In the genomic region with DNA sequence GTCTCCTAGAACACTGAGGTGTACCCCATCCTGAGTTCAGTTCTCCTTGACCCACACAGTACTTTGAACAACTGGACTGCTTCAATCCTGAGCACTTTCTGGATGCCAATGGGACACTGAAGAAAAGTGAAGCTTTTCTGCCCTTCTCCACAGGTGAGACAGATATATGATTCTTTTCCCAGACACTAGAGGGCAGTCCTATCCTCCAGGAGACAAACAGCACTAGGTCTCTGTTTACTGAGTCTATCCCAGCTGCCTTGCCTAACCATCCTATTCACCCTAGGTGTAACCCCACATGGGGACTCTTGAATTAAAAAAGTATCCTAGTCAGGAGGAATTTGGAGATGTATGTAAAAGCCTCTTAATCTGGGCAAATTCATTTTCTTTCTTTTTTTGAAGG, we compare ENCODE assay signal across 34 mouse cellular contexts. TPM values are rescaled to one million over a fixed set of nuclear protein-coding genes. Genes with fewer than 3 reads are reported as not detected.
A peak's percentile ranks its signal among the peaks of the same experiment; 100 is the strongest.
DNase-seq lines count a peak whose midpoint lies in the region; ATAC-seq and TF ChIP-seq lines count a peak whose summit lies in the region.
"Had no signal": no experiment of that assay in that cellular context is flagged by ENCODE, and none has a peak within 500 bp of the region (broad histone marks: within the 10 kb centered on the region; RNA-seq: fewer than 3 reads in every experiment).

No protein-coding gene starts in this region.

- H3K4me2 ChIP-seq in forebrain, embryonic 14.5 days (ENCODE audit: low read length), result no peak overlapping the region
- no peak overlapping the region for H3K4me2 ChIP-seq in forebrain, embryonic 13.5 days
- no peak overlapping the region for H3K4me2 ChIP-seq in liver, embryonic 12.5 days
- H3K4me2 ChIP-seq: embryonic facial prominence, embryonic 12.5 days; forebrain, embryonic 12.5 days; hindbrain, embryonic 14.5 days; lung, embryonic 15.5 days; midbrain, embryonic 11.5 days; neural tube, embryonic 15.5 days; stomach, embryonic 15.5 days had no signal

- DNase-seq in forebrain, embryonic 14.5 days (ENCODE audit: low spot score), result peak; percentile 0
- peak; percentile 23 for DNase-seq in liver, adult 2 months (ENCODE audit: extremely low read depth, low read depth, low spot score)
- DNase-seq in 416B (ENCODE audit: low read depth) (peak; percentile 4), R1 (ENCODE audit: low read depth, low spot score) (peak; percentile 20)
- DNase-seq in gastrocnemius, postnatal 25 days, result no peak
- DNase-seq in cerebellum, adult 9-11 months, result no peak
- DNase-seq: adrenal gland, adult 8-10 months; cerebellum, adult 18-20 months; cerebellum, postnatal 36 days; gastrocnemius, adult 2 months; heart, postnatal 4 days; liver; thymus, adult 18-20 months; thymus, postnatal 36 days had no signal

- TF ChIP-seq POLR2A in liver, adult 2 months (IDR thresholded peaks at IDR 0.05; ENCODE audit: extremely low read depth, insufficient read depth, low read length), result no peak

- H3K27ac ChIP-seq in forebrain, embryonic 14.5 days (ENCODE audit: low read depth, low read length), result no peak overlapping the region
- no peak overlapping the region for H3K27ac ChIP-seq in forebrain, embryonic 13.5 days
- H3K27ac ChIP-seq in liver, adult 2 months (replicated peaks; ENCODE audit: insufficient read depth, low read depth, low read length), result no peak overlapping the region
- no peak overlapping the region for H3K27ac ChIP-seq in liver, embryonic 12.5 days
- H3K27ac ChIP-seq: embryonic facial prominence, embryonic 12.5 days; forebrain, embryonic 12.5 days; gastrocnemius, adult 2 months; heart, embryonic 10.5 days; hindbrain, embryonic 14.5 days; limb, embryonic 10.5 days; lung, embryonic 15.5 days; neural tube, embryonic 15.5 days; stomach, embryonic 15.5 days had no signal

- H3K9me3 ChIP-seq in forebrain, embryonic 14.5 days (replicated peaks; ENCODE audit: control insufficient read depth, low read length), result no peaks in the 10 kb centered on the region
- peaks cover 2% of the 10 kb centered on the region; the same call in 1 of the 2 replicates for H3K9me3 ChIP-seq in forebrain, embryonic 13.5 days (replicated peaks)
- no peaks in the 10 kb centered on the region for H3K9me3 ChIP-seq in liver, embryonic 12.5 days (replicated peaks)
- H3K9me3 ChIP-seq: embryonic facial prominence, embryonic 12.5 days; forebrain, embryonic 12.5 days; heart, embryonic 10.5 days; limb, embryonic 10.5 days; lung, embryonic 15.5 days; neural tube, embryonic 15.5 days; stomach, embryonic 15.5 days had no signal

- no peak overlapping the region for H3K9ac ChIP-seq in forebrain, embryonic 14.5 days (ENCODE audit: low read length)
- no peak overlapping the region for H3K9ac ChIP-seq in forebrain, embryonic 13.5 days
- no peak overlapping the region for H3K9ac ChIP-seq in liver, adult 2 months (ENCODE audit: low read depth, low read length)
- no peak overlapping the region for H3K9ac ChIP-seq in liver, embryonic 12.5 days
- H3K9ac ChIP-seq: embryonic facial prominence, embryonic 12.5 days; forebrain, embryonic 12.5 days; hindbrain, embryonic 14.5 days; lung, embryonic 15.5 days; neural tube, embryonic 15.5 days; stomach, embryonic 15.5 days had no signal

- no peaks in the 10 kb centered on the region for H3K4me1 ChIP-seq in forebrain, embryonic 14.5 days (ENCODE audit: control insufficient read depth, insufficient read depth, low read length)
- no peaks in the 10 kb centered on the region for H3K4me1 ChIP-seq in forebrain, embryonic 13.5 days
- no peaks in the 10 kb centered on the region for H3K4me1 ChIP-seq in liver, adult 2 months (ENCODE audit: control insufficient read depth, insufficient read depth, low read length)
- no peaks in the 10 kb centered on the region for H3K4me1 ChIP-seq in liver, embryonic 12.5 days
- H3K4me1 ChIP-seq: embryonic facial prominence, embryonic 12.5 days; forebrain, embryonic 12.5 days; heart, embryonic 10.5 days; limb, embryonic 10.5 days; lung, embryonic 15.5 days; neural tube, embryonic 15.5 days; stomach, embryonic 15.5 days had no signal

- H3K36me3 ChIP-seq in forebrain, embryonic 14.5 days (ENCODE audit: control insufficient read depth, insufficient read depth, low read length), result no peaks in the 10 kb centered on the region
- H3K36me3 ChIP-seq in forebrain, embryonic 13.5 days (ENCODE audit: poor library complexity, severe bottlenecking), result no peaks in the 10 kb centered on the region
- H3K36me3 ChIP-seq in liver, adult 2 months (ENCODE audit: control insufficient read depth, insufficient read depth, low read length), result no peaks in the 10 kb centered on the region
- H3K36me3 ChIP-seq in liver, embryonic 12.5 days, result no peaks in the 10 kb centered on the region
- H3K36me3 ChIP-seq: embryonic facial prominence, embryonic 12.5 days; forebrain, embryonic 12.5 days; heart, embryonic 10.5 days; limb, embryonic 10.5 days; lung, embryonic 15.5 days; neural tube, embryonic 15.5 days; stomach, embryonic 15.5 days had no signal

- 0 out of 2 replicates have a peak, but pooled peaks have one; percentile 1 for TF ChIP-seq CTCF in liver, adult 2 months (IDR thresholded peaks at IDR 0.05; ENCODE audit: low read depth, low read length)

- ATAC-seq in forebrain, embryonic 14.5 days, result no peak
- ATAC-seq in forebrain, embryonic 13.5 days, result no peak
- ATAC-seq in liver, embryonic 12.5 days, result no peak
- ATAC-seq: inflammation-experienced regulatory T-cells, adult 6 months had no signal

- no peak overlapping the region for H3K4me3 ChIP-seq in forebrain, embryonic 14.5 days (ENCODE audit: low read depth, low read length)
- no peak overlapping the region for H3K4me3 ChIP-seq in forebrain, embryonic 13.5 days
- H3K4me3 ChIP-seq in liver, adult 2 months (ENCODE audit: insufficient read depth, low read depth, low read length), result no peak overlapping the region
- no peak overlapping the region for H3K4me3 ChIP-seq in liver, embryonic 12.5 days
- H3K4me3 ChIP-seq: embryonic facial prominence, embryonic 12.5 days; erythroblast, embryonic 14.5 days; forebrain, embryonic 12.5 days; gastrocnemius, adult 2 months; heart, embryonic 10.5 days; limb, embryonic 10.5 days; lung, embryonic 15.5 days; neural tube, embryonic 15.5 days; stomach, embryonic 15.5 days had no signal

- no peaks in the 10 kb centered on the region for H3K79me2 ChIP-seq in liver, adult 2 months (ENCODE audit: control insufficient read depth, insufficient read depth, low read length)

- H3K27me3 ChIP-seq in forebrain, embryonic 14.5 days (replicated peaks; ENCODE audit: control insufficient read depth, insufficient read depth, low read length), result no peaks in the 10 kb centered on the region
- H3K27me3 ChIP-seq in forebrain, embryonic 13.5 days, result no peaks in the 10 kb centered on the region
- H3K27me3 ChIP-seq in liver, adult 2 months (ENCODE audit: control insufficient read depth, insufficient read depth, low read length), result no peaks in the 10 kb centered on the region
- H3K27me3 ChIP-seq in liver, embryonic 12.5 days (replicated peaks), result no peaks in the 10 kb centered on the region
- H3K27me3 ChIP-seq: embryonic facial prominence, embryonic 12.5 days; forebrain, embryonic 12.5 days; lung, embryonic 15.5 days; neural tube, embryonic 15.5 days; stomach, embryonic 15.5 days had no signal

RNA-seq across cellular contexts. Expression of a gene that starts 18.0 kb away (rescaled TPM):
- polyA plus RNA-seq in forebrain, embryonic 14.5 days (2014; fragmentation: Nextera tagmentation; extraction: Ambion mirVana), result 0.22 and 0.25 TPM in 2 replicates
- 0.15 and 0.18 TPM in 2 replicates for polyA plus RNA-seq in forebrain, embryonic 13.5 days (2015; fragmentation: Nextera tagmentation; extraction: Ambion mirVana)
- not detected in 2 replicates for total RNA-seq in liver, adult 2 months (2014; rRNA removed)
- polyA plus RNA-seq in liver, adult 2 months (2012; rRNA removed), result not detected in 2 replicates
- polyA plus RNA-seq in liver, embryonic 12.5 days (2016; fragmentation: Nextera tagmentation; extraction: Ambion mirVana), result not detected in 2 replicates
- not detected for total RNA-seq in gastrocnemius, postnatal 25 days (2021)
- total RNA-seq: adrenal gland, adult 8-10 months; gastrocnemius, adult 2 months; heart, postnatal 4 days; layer of hippocampus, postnatal 25 days; megakaryocyte progenitor cell, adult 5-6 weeks had no signal
- polyA plus RNA-seq: C2C12; erythroblast, embryonic 14.5 days; frontal cortex, adult 2 months; gonadal fat pad, adult 2 months; heart, embryonic 10.5 days; heart, embryonic 16.5 days; inflammation-experienced regulatory T-cells, adult 6 months; kidney, embryonic 14.5 days; limb, embryonic 10.5 days; lung, embryonic 15.5 days; stomach, embryonic 15.5 days had no signal

RNA-seq across cellular contexts. Expression of a gene that starts 52.7 kb away (rescaled TPM):
- not detected in 2 replicates for polyA plus RNA-seq in forebrain, embryonic 14.5 days (2014; fragmentation: Nextera tagmentation; extraction: Ambion mirVana)
- not detected in 2 replicates for polyA plus RNA-seq in forebrain, embryonic 13.5 days (2015; fragmentation: Nextera tagmentation; extraction: Ambion mirVana)
- total RNA-seq in liver, adult 2 months (2014; rRNA removed), result not detected in 2 replicates
- not detected in 2 replicates for polyA plus RNA-seq in liver, adult 2 months (2012; rRNA removed)
- polyA plus RNA-seq in liver, embryonic 12.5 days (2016; fragmentation: Nextera tagmentation; extraction: Ambion mirVana), result not detected in 2 replicates
- total RNA-seq in gastrocnemius, postnatal 25 days (2021), result not detected
- total RNA-seq: adrenal gland, adult 8-10 months; gastrocnemius, adult 2 months; heart, postnatal 4 days; layer of hippocampus, postnatal 25 days; megakaryocyte progenitor cell, adult 5-6 weeks had no signal
- polyA plus RNA-seq: C2C12; embryonic facial prominence, embryonic 12.5 days; erythroblast, embryonic 14.5 days; forebrain, embryonic 12.5 days; frontal cortex, adult 2 months; heart, embryonic 10.5 days; heart, embryonic 16.5 days; hindbrain, embryonic 14.5 days; inflammation-experienced regulatory T-cells, adult 6 months; kidney, embryonic 14.5 days; limb, embryonic 10.5 days; lung, embryonic 15.5 days; neural tube, embryonic 15.5 days; stomach, embryonic 15.5 days had no signal

Comparison
In these comparisons a context has a peak if more than half of its experiments do, and no peak if none do; other contexts are left out.
1. DNase-seq: peak in forebrain, embryonic 14.5 days (single experiment), liver, adult 2 months (single experiment), 416B (single experiment) and R1 (single experiment); none in gastrocnemius, postnatal 25 days (single experiment) and cerebellum, adult 9-11 months (single experiment).